Mouse (Mus musculus) midbrain, postnatal 0 days (tissue): ENCODE results near the gene Gm21310. TPM values are rescaled to one million over a fixed set of nuclear protein-coding genes. Genes with fewer than 3 reads are reported as not detected.
"Not testable (repeated sequence)": the region's sequence is repeated elsewhere in the genome, so short reads cannot be mapped to it uniquely, and the experiment has no call there.

ENCODE experiments used
- ATAC-seq: fragments of 200-750 bp; cut with Nextera tagmentation; 2 replicates; pipeline ENCODE4 v1.8.0; 2017; ENCODE audit warnings: moderate number of reproducible peaks, mild to moderate bottlenecking, moderate TSS enrichment, moderate library complexity; ENCODE audit not compliant: low FRiP score
- DNase-seq: peaks from one replicate; pipeline ENCODE4 v3.0.0-alpha.2; 2015; ENCODE audit warnings: low spot score
- H3K27ac ChIP-seq: fragments of 300-500 bp; sonication (generic); 2 replicates; pipeline ENCODE4 v1.5.1; 2014; ENCODE audit warnings: low read depth, mild to moderate bottlenecking, low read length, mixed read lengths
- H3K27me3 ChIP-seq: fragments of 300-500 bp; sonication (generic); 2 replicates; pipeline ENCODE4 v1.6.1; 2014; ENCODE audit warnings: low read length, control low read depth, mixed read lengths; ENCODE audit not compliant: insufficient read depth
- H3K36me3 ChIP-seq: fragments of 300-500 bp; sonication (generic); 2 replicates; pipeline ENCODE4 v1.6.1; 2014; ENCODE audit warnings: low read length, control low read depth, mixed read lengths; ENCODE audit not compliant: insufficient read depth
- H3K4me1 ChIP-seq: fragments of 300-500 bp; sonication (generic); 2 replicates; pipeline ENCODE4 v1.6.1; 2014; ENCODE audit warnings: mild to moderate bottlenecking, control low read depth, antibody characterized with exemption, low read length, mixed read lengths; ENCODE audit not compliant: insufficient read depth
- H3K4me2 ChIP-seq: fragments of 300-500 bp; sonication (generic); 2 replicates; pipeline ENCODE4 v1.6.1; 2014; ENCODE audit warnings: low read depth, mild to moderate bottlenecking, low read length, mixed read lengths; ENCODE audit not compliant: poor library complexity, severe bottlenecking
- H3K4me3 ChIP-seq: fragments of 300-500 bp; sonication (generic); 2 replicates; pipeline ENCODE4 v1.5.1; 2014; ENCODE audit warnings: low read depth, mild to moderate bottlenecking, low read length, moderate library complexity
- H3K9ac ChIP-seq: fragments of 300-500 bp; sonication (generic); replicated peaks from 2 replicates; pipeline ENCODE4 v1.6.1; 2014; ENCODE audit warnings: mild to moderate bottlenecking, low read length, moderate library complexity, mixed read lengths; ENCODE audit not compliant: poor library complexity, severe bottlenecking
- H3K9me3 ChIP-seq: fragments of 300-500 bp; sonication (generic); 2 replicates; pipeline ENCODE4 v1.6.1; 2016; ENCODE audit warnings: low read length, control low read depth
- polyA plus RNA-seq: library from polyadenylated mRNA; unstranded; fragments of >200 nt; fragmentation: Nextera tagmentation; extraction: Ambion mirVana; gene quantifications from 2 replicates; pipeline ENCODE4 v1.2.1, GENCODE M21; 2015
- total RNA-seq: library from RNA; depleted of rRNA; stranded (reverse); fragments of >200 nt; gene quantifications from 2 replicates; pipeline ENCODE4 v1.2.3, GENCODE M21; 2014; rRNA removed

Gene Gm21310
- not detected in 2 replicates for total RNA-seq
- polyA plus RNA-seq = not detected in 2 replicates

GRCm38 (mm10) chrY:10147083-10147482, at the start of gene Gm21310:
Gene Gm21310 (minus strand): TSS chrY:10147183.
- H3K36me3 ChIP-seq, DNase-seq, H3K4me3 ChIP-seq, H3K27ac ChIP-seq, H3K27me3 ChIP-seq, H3K4me2 ChIP-seq, ATAC-seq, H3K4me1 ChIP-seq, H3K9me3 ChIP-seq, H3K9ac ChIP-seq: not testable (repeated sequence)

Other genes starting within 250 kb of the Gm21310 start
- not detected in 2 replicates for gene Gm20834, start 177.4 kb upstream of the Gm21310 start, total RNA-seq
- gene Gm20834, start 177.4 kb upstream of the Gm21310 start, polyA plus RNA-seq = not detected in 2 replicates